ENCODE assay signal across 28 mouse cellular contexts in the genomic region with DNA sequence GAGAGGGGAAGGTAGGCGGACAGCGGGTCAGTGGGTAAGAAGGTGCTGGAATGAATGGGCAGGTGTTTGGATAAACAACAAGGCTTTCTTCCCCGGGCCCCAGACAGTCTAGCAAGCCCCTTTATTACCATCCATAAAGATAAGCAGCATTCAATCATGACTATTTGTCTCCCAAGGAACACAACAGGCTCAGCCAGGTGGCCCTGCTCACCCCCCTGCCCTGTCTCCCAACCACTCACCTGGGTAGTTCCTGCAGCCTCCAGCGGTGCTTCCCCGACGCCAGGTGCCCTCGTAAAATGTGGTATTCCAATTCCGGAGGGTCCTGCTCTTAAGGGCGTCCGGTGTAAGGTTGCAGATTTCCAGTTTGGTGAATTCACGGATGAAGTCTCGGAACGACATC. TPM values are rescaled to one million over a fixed set of nuclear protein-coding genes. Genes with fewer than 3 reads are reported as not detected.
DNase-seq lines count a peak whose midpoint lies in the region; ATAC-seq and TF ChIP-seq lines count a peak whose summit lies in the region.
"Had no signal": no experiment of that assay in that cellular context is flagged by ENCODE, and none has a peak within 500 bp of the region (broad histone marks: within the 10 kb centered on the region; RNA-seq: fewer than 3 reads in every experiment).

No protein-coding gene starts in this region.

- peak overlapping the region; percentile 6; the same call in 1 of the 2 replicates for H3K27ac ChIP-seq in kidney, embryonic 15.5 days
- no peak overlapping the region for H3K27ac ChIP-seq in intestine, embryonic 15.5 days
- H3K27ac ChIP-seq in intestine, postnatal 0 days (ENCODE audit: low read depth, low read length), result no peak overlapping the region
- H3K27ac ChIP-seq: embryonic facial prominence, embryonic 10.5 days; embryonic facial prominence, embryonic 12.5 days; forebrain, embryonic 13.5 days had no signal

- H3K36me3 ChIP-seq in kidney, embryonic 15.5 days, result peaks cover 8% of the 10 kb centered on the region; the same call in 1 of the 2 replicates
- no peaks in the 10 kb centered on the region for H3K36me3 ChIP-seq in intestine, embryonic 15.5 days
- peaks cover 26% of the 10 kb centered on the region for H3K36me3 ChIP-seq in intestine, postnatal 0 days (ENCODE audit: control insufficient read depth, insufficient read depth)
- H3K36me3 ChIP-seq: embryonic facial prominence, embryonic 10.5 days; embryonic facial prominence, embryonic 12.5 days had no signal

- DNase-seq in kidney, adult 9 months, result no peak
- DNase-seq in forelimb bud, embryonic 11.5 days (ENCODE audit: low read depth, low spot score), result peak; percentile 21
- DNase-seq in urinary bladder, postnatal 36 days (ENCODE audit: low spot score in 2 of 2), result no peak
- DNase-seq: adrenal gland, adult 8-10 months; adrenal gland, postnatal 14 days; adrenal gland, postnatal 36 days; B cell, adult 2 months; cerebellum, adult 11-12 months; cerebellum, adult 2 months; cerebellum, adult 9-10 months; cerebellum, postnatal 10 days; cerebellum, postnatal 25 days had no signal

- no peak overlapping the region for H3K4me3 ChIP-seq in kidney, embryonic 15.5 days (replicated peaks)
- no peak overlapping the region for H3K4me3 ChIP-seq in intestine, embryonic 15.5 days (replicated peaks)
- no peak overlapping the region for H3K4me3 ChIP-seq in intestine, postnatal 0 days (ENCODE audit: low read depth, low read length)
- H3K4me3 ChIP-seq: embryonic facial prominence, embryonic 10.5 days; embryonic facial prominence, embryonic 12.5 days; forebrain, embryonic 13.5 days had no signal

- no peak for ATAC-seq in kidney, embryonic 15.5 days (replicated peaks; ENCODE audit: low FRiP score)
- peak; percentile 90 for ATAC-seq in intestine, embryonic 15.5 days
- ATAC-seq in intestine, postnatal 0 days, result peak; percentile 94
- no peak for ATAC-seq in monocyte, adult 5-6 weeks (replicated peaks; ENCODE audit: insufficient number of reproducible peaks, low FRiP score, low TSS enrichment, poor library complexity, severe bottlenecking)
- ATAC-seq: activated CD4-positive, CD25-positive, alpha-beta regulatory T cell, adult 4 months; CD4-positive, CD25-positive, alpha-beta regulatory T cell, adult 4 months; forebrain, embryonic 13.5 days; Patski had no signal

- H3K4me2 ChIP-seq in kidney, embryonic 15.5 days, result no peak overlapping the region
- no peak overlapping the region; the same call in 1 of the 2 replicates for H3K4me2 ChIP-seq in intestine, embryonic 15.5 days (replicated peaks)
- peak overlapping the region; percentile 38; the same call in 1 of the 2 replicates for H3K4me2 ChIP-seq in intestine, postnatal 0 days (replicated peaks; ENCODE audit: low read depth)
- H3K4me2 ChIP-seq: embryonic facial prominence, embryonic 12.5 days; forebrain, embryonic 13.5 days had no signal

- H3K4me1 ChIP-seq in kidney, embryonic 15.5 days, result peaks cover 18% of the 10 kb centered on the region
- no peaks in the 10 kb centered on the region; the same call in 1 of the 2 replicates for H3K4me1 ChIP-seq in intestine, embryonic 15.5 days (replicated peaks)
- no peaks in the 10 kb centered on the region for H3K4me1 ChIP-seq in intestine, postnatal 0 days (replicated peaks; ENCODE audit: control insufficient read depth, insufficient read depth, low read length)
- H3K4me1 ChIP-seq: embryonic facial prominence, embryonic 12.5 days; forebrain, embryonic 13.5 days had no signal

- no peak for TF ChIP-seq CTCF in intestine, postnatal 0 days (IDR thresholded peaks at IDR 0.05; ENCODE audit: low read depth)

- WGBS in kidney, embryonic 15.5 days, result 43% methylated on average over 13 of the region's 13 CpGs
- WGBS in intestine, embryonic 15.5 days, result 51% methylated on average over 13 of the region's 13 CpGs
- 38% methylated on average over 13 of the region's 13 CpGs for WGBS in intestine, postnatal 0 days

- H3K27me3 ChIP-seq in kidney, embryonic 15.5 days, result no peaks in the 10 kb centered on the region
- H3K27me3 ChIP-seq in intestine, embryonic 15.5 days (replicated peaks), result no peaks in the 10 kb centered on the region
- H3K27me3 ChIP-seq in intestine, postnatal 0 days (replicated peaks; ENCODE audit: control insufficient read depth, insufficient read depth, low read length), result no peaks in the 10 kb centered on the region
- H3K27me3 ChIP-seq: CH12.LX; embryonic facial prominence, embryonic 12.5 days; forebrain, embryonic 13.5 days; Patski had no signal

- no peak overlapping the region for H3K9ac ChIP-seq in kidney, embryonic 15.5 days
- H3K9ac ChIP-seq in intestine, embryonic 15.5 days, result no peak overlapping the region
- H3K9ac ChIP-seq in intestine, postnatal 0 days (ENCODE audit: low read depth, low read length), result no peak overlapping the region
- H3K9ac ChIP-seq: embryonic facial prominence, embryonic 12.5 days; forebrain, embryonic 13.5 days had no signal

- H3K9me3 ChIP-seq in kidney, embryonic 15.5 days (replicated peaks), result no peaks in the 10 kb centered on the region
- H3K9me3 ChIP-seq in intestine, embryonic 15.5 days, result no peaks in the 10 kb centered on the region
- no peaks in the 10 kb centered on the region for H3K9me3 ChIP-seq in intestine, postnatal 0 days (ENCODE audit: control insufficient read depth)
- H3K9me3 ChIP-seq: embryonic facial prominence, embryonic 10.5 days; embryonic facial prominence, embryonic 12.5 days; forebrain, embryonic 13.5 days; G1E had no signal

RNA-seq across cellular contexts. Expression of a gene that starts 8.7 kb away (rescaled TPM):
- 8.4 and 11.1 TPM in 2 replicates for polyA plus RNA-seq in kidney, embryonic 15.5 days (2015; fragmentation: Nextera tagmentation; extraction: Ambion mirVana)
- 10.3 and 10.4 TPM in 2 replicates for polyA plus RNA-seq in intestine, embryonic 15.5 days (2015; fragmentation: Nextera tagmentation; extraction: Ambion mirVana)
- 17.0 and 17.8 TPM in 2 replicates for polyA plus RNA-seq in intestine, postnatal 0 days (2015; fragmentation: Nextera tagmentation; extraction: Ambion mirVana)
- 45.8 to 78.2 TPM (median 59.2 TPM) in 3 replicates for total RNA-seq in monocyte, adult 5-6 weeks (2017)

RNA-seq across cellular contexts. Expression of a gene that starts 21.1 kb away (rescaled TPM):
- not detected in 2 replicates for polyA plus RNA-seq in kidney, embryonic 15.5 days (2015; fragmentation: Nextera tagmentation; extraction: Ambion mirVana)
- not detected in 2 replicates for polyA plus RNA-seq in intestine, embryonic 15.5 days (2015; fragmentation: Nextera tagmentation; extraction: Ambion mirVana)
- not detected in 2 replicates for polyA plus RNA-seq in intestine, postnatal 0 days (2015; fragmentation: Nextera tagmentation; extraction: Ambion mirVana)
- total RNA-seq in monocyte, adult 5-6 weeks (2017), result not detected in 3 replicates
- total RNA-seq: adrenal gland, adult 18-20 months; adrenal gland, adult 8-10 months; adrenal gland, postnatal 14 days; adrenal gland, postnatal 36 days; CH12.LX; G1E had no signal
- polyA plus RNA-seq: activated CD4-positive, CD25-positive, alpha-beta regulatory T cell, adult 4 months; CD4-positive, CD25-positive, alpha-beta regulatory T cell, adult 4 months; cerebellum, adult 2 months; cortical plate, adult 2 months; embryonic facial prominence, embryonic 10.5 days; embryonic facial prominence, embryonic 12.5 days; embryonic facial prominence, embryonic 14.5 days; forebrain, embryonic 11.5 days; forebrain, embryonic 13.5 days; G1E; Patski had no signal

RNA-seq across cellular contexts. Expression of a gene that starts 39.4 kb away (rescaled TPM):
- 35.6 and 38.5 TPM in 2 replicates for polyA plus RNA-seq in kidney, embryonic 15.5 days (2015; fragmentation: Nextera tagmentation; extraction: Ambion mirVana)
- polyA plus RNA-seq in intestine, embryonic 15.5 days (2015; fragmentation: Nextera tagmentation; extraction: Ambion mirVana), result 24.2 and 27.4 TPM in 2 replicates
- 17.7 and 21.3 TPM in 2 replicates for polyA plus RNA-seq in intestine, postnatal 0 days (2015; fragmentation: Nextera tagmentation; extraction: Ambion mirVana)
- 7.7 to 16.8 TPM (median 11.2 TPM) in 3 replicates for total RNA-seq in monocyte, adult 5-6 weeks (2017)

RNA-seq across cellular contexts. Expression of a gene that starts 43.0 kb away (rescaled TPM):
- polyA plus RNA-seq in kidney, embryonic 15.5 days (2015; fragmentation: Nextera tagmentation; extraction: Ambion mirVana), result 75.3 and 83.2 TPM in 2 replicates
- 64.0 and 65.8 TPM in 2 replicates for polyA plus RNA-seq in intestine, embryonic 15.5 days (2015; fragmentation: Nextera tagmentation; extraction: Ambion mirVana)
- 23.5 and 23.9 TPM in 2 replicates for polyA plus RNA-seq in intestine, postnatal 0 days (2015; fragmentation: Nextera tagmentation; extraction: Ambion mirVana)
- 16.7 to 31.5 TPM (median 26.8 TPM) in 3 replicates for total RNA-seq in monocyte, adult 5-6 weeks (2017)

RNA-seq across cellular contexts. Expression of a gene that starts 50.6 kb away (rescaled TPM):
- 77.9 and 81.6 TPM in 2 replicates for polyA plus RNA-seq in kidney, embryonic 15.5 days (2015; fragmentation: Nextera tagmentation; extraction: Ambion mirVana)
- polyA plus RNA-seq in intestine, embryonic 15.5 days (2015; fragmentation: Nextera tagmentation; extraction: Ambion mirVana), result 72.7 and 78.4 TPM in 2 replicates
- 35.0 and 36.3 TPM in 2 replicates for polyA plus RNA-seq in intestine, postnatal 0 days (2015; fragmentation: Nextera tagmentation; extraction: Ambion mirVana)
- total RNA-seq in monocyte, adult 5-6 weeks (2017), result 10.1 to 30.8 TPM (median 29.6 TPM) in 3 replicates

Comparison
In these comparisons a context has a peak if more than half of its experiments do, and no peak if none do; other contexts are left out.
1. ATAC-seq: peak in intestine, embryonic 15.5 days (single experiment) and intestine, postnatal 0 days (single experiment); none in kidney, embryonic 15.5 days (single experiment) and monocyte, adult 5-6 weeks (single experiment).